Mouse (Mus musculus): ENCODE results near the gene Slc25a41. TPM values are rescaled to one million over a fixed set of nuclear protein-coding genes. Genes with fewer than 3 reads are reported as not detected.

Gene Slc25a41
- total RNA-seq, 4 experiments from 2014 or later, result not detected

GRCm38 (mm10) chr17:57047406-57047805 is 6.0 kb upstream of the Slc25a41 start:
- DNase-seq (ENCODE audit: low spot score in 2 of 2), result no peak

DNA sequence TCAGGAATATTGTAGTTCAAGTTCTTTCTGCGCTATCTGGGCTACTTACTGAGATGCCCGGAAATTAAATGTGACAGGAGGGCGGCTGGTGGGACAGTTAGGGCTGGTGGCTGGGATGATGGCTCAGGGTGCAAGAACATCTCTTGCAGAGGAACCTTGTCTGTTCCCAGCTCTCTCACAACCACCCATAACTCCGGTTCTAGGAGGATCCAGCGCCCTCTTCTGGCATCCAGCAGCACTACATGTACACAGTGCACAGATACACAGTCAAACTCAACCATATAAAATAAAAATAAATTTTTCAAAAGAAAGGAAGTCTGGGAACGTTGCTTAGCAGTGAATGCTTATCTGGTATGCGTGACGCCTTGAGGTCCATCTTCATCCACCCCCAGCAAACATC is 2.5 kb downstream of the Slc25a41 start:
- no peak for DNase-seq (ENCODE audit: low spot score in 2 of 2)

GRCm38 (mm10) chr17:57032854-57033253 is 8.6 kb downstream of the Slc25a41 start:
- DNase-seq (ENCODE audit: low spot score in 2 of 2), result no peak

GRCm38 (mm10) chr17:57031661-57032420 is 9.6 kb downstream of the Slc25a41 start:
- peak; percentile 100 for DNase-seq (ENCODE audit: low spot score in 2 of 2)

GRCm38 (mm10) chr17:57030931-57031660 is 10.4 kb downstream of the Slc25a41 start, which contains the start of gene Khsrp:
TSS of gene Khsrp (minus strand) at chr17:57031522.
- DNase-seq (ENCODE audit: low spot score in 2 of 2), result no peak

DNA sequence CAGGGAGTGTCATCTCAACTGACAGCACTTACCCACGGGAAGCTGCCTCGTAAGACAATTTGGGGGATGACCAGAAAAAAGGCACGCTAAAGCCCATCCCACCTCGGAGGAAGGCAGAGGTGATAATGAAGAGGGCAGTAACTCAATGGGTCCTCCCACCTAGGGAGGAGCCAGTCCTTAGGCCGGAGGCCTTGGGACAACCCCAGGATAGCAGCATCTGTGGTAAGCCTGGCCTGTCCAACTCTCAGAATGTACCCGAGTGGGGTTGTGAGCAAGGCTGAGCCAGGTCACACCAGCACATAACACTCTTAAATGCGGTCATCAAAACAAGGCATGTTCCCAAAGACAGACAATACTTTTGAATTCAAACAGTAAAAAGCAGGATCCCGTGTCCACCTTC is 11.8 kb downstream of the Slc25a41 start:
- no peak for DNase-seq (ENCODE audit: low spot score in 2 of 2)

DNA sequence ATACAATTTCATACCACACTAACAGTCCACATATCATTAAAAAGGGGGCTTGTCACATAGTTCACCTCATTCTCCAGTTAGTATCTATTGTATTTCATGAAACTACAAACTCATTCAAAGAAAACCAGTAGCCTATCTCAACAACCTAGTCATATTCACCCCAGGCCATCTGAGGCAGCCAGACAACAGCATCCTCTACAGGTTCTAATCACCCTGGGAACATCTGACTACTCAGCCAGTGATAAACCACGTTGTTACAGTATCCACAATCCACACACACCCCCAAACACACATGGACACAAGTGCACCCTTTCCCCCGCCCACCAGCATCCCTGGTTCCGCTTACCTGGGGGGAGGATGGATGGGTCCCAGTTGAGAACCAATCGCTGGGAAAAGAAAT is 14.0 kb downstream of the Slc25a41 start:
- DNase-seq (ENCODE audit: low spot score in 2 of 2), result no peak

DNA sequence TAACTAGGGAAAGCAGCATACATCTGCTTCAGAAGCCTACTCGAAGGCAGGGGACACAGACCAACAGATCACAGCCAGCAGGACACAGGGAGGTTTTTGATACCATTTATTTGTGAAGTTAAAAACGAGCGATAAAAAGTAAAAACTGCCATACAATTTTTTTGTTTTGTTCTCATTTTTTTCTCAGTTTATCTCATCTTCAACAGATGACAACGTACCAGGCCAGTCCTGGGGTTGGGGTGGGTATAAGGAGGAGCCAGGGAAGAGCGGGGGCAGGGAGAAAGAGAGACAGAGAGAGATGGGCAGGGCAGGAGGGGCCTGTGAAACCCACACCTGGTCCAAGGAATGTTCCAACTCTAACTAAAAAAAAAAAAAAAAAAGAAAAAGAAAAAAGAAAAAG is 20.5 kb downstream of the Slc25a41 start:
- DNase-seq (ENCODE audit: low spot score in 2 of 2), result no peak

GRCm38 (mm10) chr17:57019693-57020092 is 21.8 kb downstream of the Slc25a41 start:
- DNase-seq (ENCODE audit: low spot score in 2 of 2), result no peak

- no peak for DNase-seq (ENCODE audit: low spot score in 2 of 2)
Observed at GRCm38 (mm10) chr17:57012245-57012795, 29.1 kb downstream of the Slc25a41 start.

DNA sequence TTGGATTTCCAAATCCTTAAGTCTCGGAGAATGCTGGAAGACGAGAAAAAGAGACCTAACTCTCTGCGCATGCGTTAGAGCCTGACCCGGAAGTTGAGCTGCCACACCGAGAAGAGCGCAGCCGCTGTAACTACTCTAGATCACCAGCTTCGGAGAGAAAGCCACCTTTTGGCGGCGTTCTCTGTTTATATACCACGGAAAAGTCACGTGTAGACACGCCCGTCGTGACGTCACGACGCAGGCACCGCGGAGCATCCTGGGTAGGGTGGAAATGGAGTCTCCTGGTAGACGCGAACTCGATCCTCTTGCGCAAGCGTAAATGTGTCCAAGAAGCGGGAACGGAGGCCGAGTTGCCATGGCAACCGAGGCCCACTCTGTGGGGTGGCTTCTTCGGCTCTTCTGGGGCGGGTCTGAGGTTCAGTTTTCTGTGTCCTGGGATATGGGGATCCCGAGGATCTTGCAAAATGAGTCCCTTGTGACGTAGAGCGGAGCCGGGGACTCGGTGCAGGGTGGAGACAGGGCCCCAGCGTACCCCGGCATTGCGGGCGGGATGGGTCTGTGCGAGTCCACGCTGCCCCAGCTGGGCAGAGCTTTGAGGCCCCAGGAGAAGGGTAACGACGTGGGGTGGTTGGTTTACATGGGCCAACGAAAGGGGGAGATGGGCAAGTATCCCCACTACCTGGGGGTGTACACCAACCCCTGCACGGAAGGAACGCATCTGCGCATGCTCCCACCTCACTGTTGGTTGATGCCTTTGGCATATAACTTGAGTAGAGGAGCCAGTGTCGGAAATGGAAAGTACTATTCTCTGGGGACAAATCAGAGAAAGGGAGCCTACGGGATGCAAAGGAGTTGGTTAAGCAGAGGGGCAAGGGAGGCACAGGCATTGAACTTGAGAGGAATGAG is 30.0 kb downstream of the Slc25a41 start, which contains the start of the genes Gtf2f1 and Gm17949:
Gtf2f1 (minus strand) TSS at position 53 of the 906 bp plus-strand sequence.
Gm17949 (plus strand) TSS at position 234 of the 906 bp plus-strand sequence.
- peak; percentile 81 to 87 for DNase-seq (ENCODE audit: low spot score in 2 of 2)

DNA sequence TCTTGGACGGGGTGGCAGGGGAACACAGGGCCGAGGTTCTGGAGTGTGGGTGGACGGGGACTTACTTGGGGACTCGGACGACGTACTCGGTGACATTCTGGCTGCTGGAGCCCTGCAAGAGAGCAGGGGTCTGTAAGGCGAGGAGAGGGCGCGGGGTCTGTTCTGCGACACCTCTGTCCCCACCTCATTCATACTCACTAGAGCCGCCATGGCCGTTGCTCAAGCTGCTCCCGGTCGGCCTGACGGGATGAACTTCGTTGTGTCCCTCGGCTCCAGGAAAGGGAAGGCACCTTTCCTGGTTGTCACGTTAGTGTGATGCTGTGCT is 30.6 kb downstream of the Slc25a41 start:
- no peak for DNase-seq (ENCODE audit: low spot score in 2 of 2)

DNA sequence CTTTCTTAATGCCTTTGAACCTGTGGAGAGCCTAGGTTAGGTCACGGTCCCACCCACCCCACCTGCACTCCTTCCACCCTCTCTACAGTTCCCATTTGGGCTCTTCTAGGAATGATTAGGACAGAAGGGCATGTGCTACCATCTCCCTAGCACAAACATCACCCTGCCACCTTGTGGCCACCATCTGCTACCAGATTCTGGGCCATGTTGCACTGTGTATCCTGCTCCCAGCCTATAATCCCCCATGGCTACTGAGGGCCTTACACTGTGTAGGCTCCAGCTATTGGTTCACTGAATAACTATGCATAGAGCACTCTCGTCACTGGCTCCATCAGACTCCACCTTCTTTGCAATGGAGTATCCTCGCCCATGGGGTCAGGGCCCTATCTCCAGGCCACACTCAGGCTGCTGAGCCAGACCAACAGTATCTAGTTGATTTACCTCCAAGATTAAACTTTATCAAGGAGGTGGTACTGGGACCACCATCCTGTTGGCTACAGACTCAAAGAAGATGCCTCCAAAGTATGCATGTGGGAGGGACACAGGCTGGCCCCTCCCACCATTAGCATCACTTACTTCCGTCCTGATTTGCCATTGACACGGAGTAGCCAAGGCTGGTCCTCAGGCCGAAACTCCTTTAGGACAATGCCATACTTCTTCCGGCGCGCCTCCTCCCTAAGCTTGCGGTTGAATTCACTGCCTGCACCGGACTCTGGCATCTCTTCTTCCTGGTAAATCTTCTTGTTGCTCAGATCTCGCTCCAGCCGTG is 34.1 kb downstream of the Slc25a41 start:
- DNase-seq (ENCODE audit: low spot score in 2 of 2), result no peak

DNA sequence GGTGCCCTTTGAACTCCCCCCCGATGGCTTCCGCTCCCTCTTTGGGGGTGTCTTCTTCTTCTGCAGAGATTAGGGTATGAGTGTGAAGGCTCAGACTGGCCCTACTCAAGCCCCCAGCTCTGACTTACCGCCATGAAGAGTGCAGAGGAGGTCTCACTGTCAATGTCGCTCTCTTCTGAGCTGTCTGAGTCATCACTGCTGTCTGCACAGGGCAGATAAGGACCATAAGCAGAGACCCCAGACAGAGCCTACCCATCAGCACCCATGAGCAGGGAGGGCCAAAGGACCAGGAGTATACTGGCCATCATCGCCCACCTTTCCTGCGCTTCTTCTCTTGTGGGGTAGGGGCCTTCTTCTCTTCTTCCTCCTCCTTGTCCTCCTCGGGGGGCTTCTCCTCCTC is 37.5 kb downstream of the Slc25a41 start:
- no peak for DNase-seq (ENCODE audit: low spot score in 2 of 2)

- no peak for DNase-seq (ENCODE audit: low spot score in 2 of 2)
Observed at GRCm38 (mm10) chr17:57001228-57001627, 40.2 kb downstream of the Slc25a41 start.

GRCm38 (mm10) chr17:56999968-57000609 is 41.4 kb downstream of the Slc25a41 start, which contains the start of gene Pspn:
TSS of gene Pspn (minus strand) at chr17:57000018.
- no peak for DNase-seq (ENCODE audit: low spot score in 2 of 2)

- DNase-seq (ENCODE audit: low spot score in 2 of 2), result no peak
Observed at GRCm38 (mm10) chr17:56999414-56999813, 42.0 kb downstream of the Slc25a41 start.

- DNase-seq (ENCODE audit: low spot score in 2 of 2), result peak; percentile 94 to 97
Observed at GRCm38 (mm10) chr17:56997029-56997667, 44.3 kb downstream of the Slc25a41 start, which contains the start of gene Alkbh7. TSS of gene Alkbh7 (plus strand) at chr17:56997339.

DNA sequence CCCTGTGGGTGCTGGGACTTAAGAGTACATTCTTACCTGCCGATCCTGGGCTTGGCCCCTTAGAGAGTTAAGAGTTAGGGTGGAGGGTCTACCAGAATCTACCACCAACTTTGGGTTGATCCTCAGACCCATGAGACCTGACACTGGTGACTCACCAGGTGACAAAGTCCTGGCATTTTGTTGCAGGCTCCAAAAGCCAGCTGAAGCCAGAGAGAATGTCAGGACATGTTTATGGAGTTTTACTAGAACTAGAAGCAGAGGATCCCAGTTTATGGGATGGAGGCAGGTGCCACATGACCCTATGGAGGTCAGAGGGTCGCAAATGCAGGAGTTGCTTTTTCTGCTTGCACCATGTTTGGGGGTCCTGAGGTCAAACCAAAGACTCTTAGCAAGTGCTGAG is 44.9 kb downstream of the Slc25a41 start:
- DNase-seq (ENCODE audit: low spot score in 2 of 2), result no peak
